Mouse (Mus musculus) olfactory bulb, adult 2 months (tissue): ENCODE results near the gene Gorab.

Source experiments
- CTCF ChIP-seq: fragments of 200-500 bp; IDR thresholded peaks from 2 replicates; pipeline ENCODE4 v1.5.1; 2012; ENCODE audit warnings: low read depth, mild to moderate bottlenecking, low read length, moderate library complexity; ENCODE audit not compliant: insufficient read depth
- POLR2A ChIP-seq: fragments of 200-500 bp; IDR thresholded peaks from 2 replicates; pipeline ENCODE4 v1.6.1; 2012; ENCODE audit warnings: mild to moderate bottlenecking, low read depth, low read length, moderate library complexity; ENCODE audit not compliant: insufficient read depth

DNA sequence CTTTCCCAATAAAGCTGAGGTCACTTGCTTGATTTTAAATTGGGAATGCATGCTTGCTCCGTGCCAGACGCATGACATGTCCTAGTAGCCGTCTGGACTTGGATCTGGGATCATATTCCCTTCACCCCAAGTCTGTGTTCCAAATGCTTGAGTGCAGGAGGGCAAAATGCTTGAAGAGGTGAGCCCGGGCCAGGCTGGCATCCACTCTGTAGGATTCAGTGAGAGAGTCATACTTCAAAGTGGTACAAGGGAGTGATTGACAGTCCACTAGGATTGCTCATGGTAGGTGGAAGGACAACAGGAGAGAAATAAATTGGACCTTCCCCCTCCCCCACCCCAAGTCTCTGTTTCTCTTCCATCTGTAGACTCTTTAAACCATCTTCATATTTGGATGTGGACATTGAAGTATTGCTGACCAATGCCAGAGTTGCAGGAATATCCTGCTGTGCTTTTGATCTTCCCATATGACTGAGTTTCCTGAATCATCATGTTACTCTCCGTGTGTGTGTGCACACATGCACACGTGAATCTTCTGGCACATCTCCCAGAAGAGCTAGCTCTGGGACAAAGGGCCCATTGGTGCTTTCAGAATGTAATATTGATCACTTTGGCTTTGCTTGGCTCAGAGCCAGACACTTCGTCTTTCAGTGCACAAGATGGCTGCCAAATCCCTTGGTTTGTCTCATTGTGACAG, 64.8 kb downstream of the Gorab start:
- TF ChIP-seq CTCF (no peak), POLR2A (no peak)
